Mouse (Mus musculus): ENCODE results near the gene Xrcc6. TPM values are rescaled to one million over a fixed set of nuclear protein-coding genes. Genes with fewer than 3 reads are reported as not detected.

Gene Xrcc6
- polyA plus RNA-seq, 1 experiment: 13.3 TPM

DNA sequence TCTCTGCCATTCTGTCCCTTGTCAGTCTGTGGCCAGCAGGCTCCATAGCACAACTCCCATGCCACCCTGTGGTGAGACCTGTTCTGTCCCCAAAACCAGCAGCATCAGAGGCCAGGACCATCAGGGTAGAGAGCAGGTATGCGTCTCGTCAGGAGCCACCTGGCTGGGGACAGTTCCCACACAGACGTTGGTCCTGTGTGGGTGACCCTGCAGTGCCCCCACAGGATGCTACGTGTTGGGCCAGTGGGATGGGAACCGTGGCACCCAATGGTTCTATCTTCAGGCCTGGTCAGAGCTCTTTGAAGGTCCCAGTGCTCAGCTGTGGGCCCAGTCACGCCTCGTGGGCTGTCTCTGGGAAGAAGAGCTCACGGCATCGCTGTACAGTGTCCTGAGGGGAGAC lies 36.5 kb upstream of the Xrcc6 start:
- 89% methylated on average over 9 of the region's 9 CpGs for WGBS
- DNase-seq: no peak
- Histone ChIP-seq H3K4me3 (replicated peaks; ENCODE audit: extremely low read depth, low read depth, low read length) (no peak overlapping the region), H3K4me1 (ENCODE audit: control insufficient read depth, insufficient read depth, low read length) (no peaks in the 10 kb centered on the region)
- no peak for TF ChIP-seq POLR2A (IDR thresholded peaks at IDR 0.05; ENCODE audit: borderline replicate concordance, extremely low read depth, low read depth, low read length)
- no peak for TF ChIP-seq CTCF (IDR thresholded peaks at IDR 0.05; ENCODE audit: insufficient read depth, low read length)

DNA sequence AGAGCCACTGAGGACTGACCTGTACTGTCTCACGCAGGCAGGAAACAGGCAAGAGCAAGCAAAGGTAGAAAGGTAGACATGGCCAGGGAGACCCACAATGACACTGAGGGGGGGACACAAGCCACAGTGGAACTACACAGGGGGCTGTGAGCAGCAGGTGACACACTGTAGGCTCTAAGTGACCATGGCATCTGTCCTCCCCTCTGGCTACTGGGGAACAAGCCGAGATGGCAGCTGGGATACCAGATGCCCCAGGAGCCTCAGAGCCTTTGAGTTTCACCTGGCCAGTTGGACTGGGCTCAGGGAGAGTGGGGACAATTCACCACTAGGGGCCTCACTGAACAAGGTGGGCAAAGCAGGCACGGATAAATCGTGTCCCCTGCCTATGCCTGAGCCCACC lies 35.3 kb upstream of the Xrcc6 start:
- 87% methylated on average over 4 of the region's 4 CpGs for WGBS
- DNase-seq: no peak
- Histone ChIP-seq H3K4me3 (replicated peaks; ENCODE audit: extremely low read depth, low read depth, low read length) (no peak overlapping the region), H3K4me1 (ENCODE audit: control insufficient read depth, insufficient read depth, low read length) (no peaks in the 10 kb centered on the region)
- TF ChIP-seq CTCF (IDR thresholded peaks at IDR 0.05; ENCODE audit: insufficient read depth, low read length): no peak
- TF ChIP-seq POLR2A (IDR thresholded peaks at IDR 0.05; ENCODE audit: borderline replicate concordance, extremely low read depth, low read depth, low read length): no peak

DNA sequence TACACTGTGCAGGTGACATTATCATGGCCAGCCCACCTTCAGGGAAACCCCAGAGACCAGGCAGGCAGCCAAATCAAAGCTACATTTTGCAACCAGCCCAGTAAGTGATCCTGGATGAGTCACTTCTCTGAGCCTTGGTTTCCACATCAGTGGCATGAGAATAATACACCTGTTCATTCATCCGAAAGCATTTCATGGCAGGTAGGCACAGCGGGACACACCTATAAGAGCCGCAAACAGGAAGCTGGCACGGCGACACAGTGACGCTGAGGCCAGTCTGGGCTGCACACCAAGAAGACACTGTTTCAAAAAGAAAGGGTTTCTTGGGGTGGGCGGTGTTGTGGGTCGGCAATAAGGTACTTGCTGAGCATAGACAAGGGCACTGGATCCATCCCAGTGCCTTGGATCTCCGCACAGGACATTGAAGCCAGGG lies 33.5 kb upstream of the Xrcc6 start:
- H3K4me1 ChIP-seq (ENCODE audit: control insufficient read depth, insufficient read depth, low read length): no peaks in the 10 kb centered on the region
- 80% methylated on average over 9 of the region's 9 CpGs for WGBS
- no peak overlapping the region for H3K4me3 ChIP-seq (replicated peaks; ENCODE audit: extremely low read depth, low read depth, low read length)
- no peak for TF ChIP-seq CTCF (IDR thresholded peaks at IDR 0.05; ENCODE audit: insufficient read depth, low read length)
- no peak for TF ChIP-seq POLR2A (IDR thresholded peaks at IDR 0.05; ENCODE audit: borderline replicate concordance, extremely low read depth, low read depth, low read length)
- DNase-seq: no peak

DNA sequence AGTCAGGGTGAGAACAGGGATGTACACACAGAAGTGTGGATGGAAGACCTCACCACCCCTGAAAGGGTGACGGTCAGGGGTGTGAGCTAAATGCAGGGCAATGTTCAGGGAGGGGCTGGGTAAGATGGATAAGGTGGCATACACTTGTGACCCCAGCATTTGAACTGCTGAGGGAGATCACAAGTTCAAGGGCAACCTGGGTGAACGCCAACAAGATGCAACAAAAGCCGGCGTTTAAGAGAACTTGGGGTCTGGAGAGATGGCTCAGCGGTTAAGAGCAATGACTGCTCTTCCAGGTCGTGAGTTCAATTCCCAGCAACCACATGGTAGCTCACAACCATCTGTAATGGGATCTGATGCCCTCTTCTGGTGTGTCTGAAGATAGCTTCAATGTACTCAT lies 32.9 kb upstream of the Xrcc6 start:
- no peak for DNase-seq
- TF ChIP-seq CTCF (IDR thresholded peaks at IDR 0.05; ENCODE audit: insufficient read depth, low read length) (no peak), POLR2A (IDR thresholded peaks at IDR 0.05; ENCODE audit: borderline replicate concordance, extremely low read depth, low read depth, low read length) (no peak)
- no peak overlapping the region for H3K4me3 ChIP-seq (replicated peaks; ENCODE audit: extremely low read depth, low read depth, low read length)
- 87% methylated on average over 6 of the region's 6 CpGs for WGBS
- H3K4me1 ChIP-seq (ENCODE audit: control insufficient read depth, insufficient read depth, low read length): no peaks in the 10 kb centered on the region

DNA sequence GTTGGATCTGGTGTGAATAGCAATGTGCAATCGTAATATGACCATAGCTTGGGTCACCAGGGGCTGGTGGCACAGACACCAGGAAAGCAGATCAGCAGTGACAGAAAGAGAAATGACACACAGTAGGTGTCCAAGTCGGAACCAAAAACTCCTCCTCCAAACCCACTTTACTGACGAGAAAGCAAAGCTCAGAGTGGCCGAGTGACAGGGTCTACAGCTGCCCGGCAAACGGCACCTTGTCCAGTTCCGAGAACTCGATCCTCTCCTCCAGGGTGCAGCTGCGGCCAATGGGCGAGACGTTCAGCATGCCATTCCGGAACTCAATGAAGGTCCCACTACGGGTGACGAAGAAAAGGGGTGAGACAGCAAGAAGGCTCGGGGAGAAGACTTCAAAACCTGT lies 32.2 kb upstream of the Xrcc6 start:
- no peak for DNase-seq
- TF ChIP-seq POLR2A (IDR thresholded peaks at IDR 0.05; ENCODE audit: borderline replicate concordance, extremely low read depth, low read depth, low read length): no peak
- TF ChIP-seq CTCF (IDR thresholded peaks at IDR 0.05; ENCODE audit: insufficient read depth, low read length): no peak
- no peaks in the 10 kb centered on the region for H3K4me1 ChIP-seq (ENCODE audit: control insufficient read depth, insufficient read depth, low read length)
- 94% methylated on average over 15 of the region's 15 CpGs for WGBS
- no peak overlapping the region for H3K4me3 ChIP-seq (replicated peaks; ENCODE audit: extremely low read depth, low read depth, low read length)

DNA sequence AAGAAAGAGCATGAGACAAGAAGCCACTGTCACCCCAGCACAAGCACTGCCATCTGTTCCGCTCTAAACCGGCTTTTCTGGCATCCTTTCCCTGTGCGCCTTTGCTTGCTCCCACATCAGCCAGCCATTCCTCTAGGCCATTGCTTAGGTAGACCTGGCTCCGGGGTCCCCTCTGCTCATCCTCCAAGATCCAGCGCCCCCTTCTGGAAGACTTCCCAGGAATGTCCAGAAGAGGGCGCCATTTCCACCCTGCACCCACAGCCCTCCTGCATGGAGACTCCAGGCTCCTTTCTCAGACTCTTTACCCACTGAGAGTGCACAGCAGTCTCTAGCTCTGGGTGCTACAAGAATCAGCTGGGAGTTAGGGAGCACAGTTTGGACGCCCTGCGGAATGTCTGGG lies 31.2 kb upstream of the Xrcc6 start:
- 63% methylated on average over 8 of the region's 8 CpGs for WGBS
- DNase-seq: peak; percentile 31
- Histone ChIP-seq H3K4me3 (replicated peaks; ENCODE audit: extremely low read depth, low read depth, low read length) (no peak overlapping the region), H3K4me1 (ENCODE audit: control insufficient read depth, insufficient read depth, low read length) (no peaks in the 10 kb centered on the region)
- TF ChIP-seq CTCF (IDR thresholded peaks at IDR 0.05; ENCODE audit: insufficient read depth, low read length): peak; percentile 60
- TF ChIP-seq POLR2A (IDR thresholded peaks at IDR 0.05; ENCODE audit: borderline replicate concordance, extremely low read depth, low read depth, low read length): no peak

DNA sequence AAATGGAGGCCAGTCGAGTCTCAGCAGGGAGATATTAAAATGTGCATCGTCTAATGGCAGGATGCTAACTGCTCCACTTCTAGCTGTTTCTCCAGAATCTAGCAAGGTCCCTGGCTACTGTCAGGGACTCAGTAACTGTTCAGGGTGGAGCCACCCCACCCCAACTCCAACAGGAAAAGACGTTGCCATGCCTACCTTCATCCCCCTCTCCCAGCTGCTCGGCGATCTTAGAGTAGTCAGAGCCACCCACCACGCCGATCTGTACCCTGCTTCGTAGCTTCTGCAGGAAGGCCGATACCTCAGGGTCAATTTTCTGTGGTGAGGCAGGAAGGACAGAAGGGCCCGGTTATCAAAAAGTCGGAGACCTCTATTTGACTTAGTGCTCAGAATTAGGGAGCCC lies 30.0 kb upstream of the Xrcc6 start:
- TF ChIP-seq POLR2A (IDR thresholded peaks at IDR 0.05; ENCODE audit: borderline replicate concordance, extremely low read depth, low read depth, low read length) (no peak), CTCF (IDR thresholded peaks at IDR 0.05; ENCODE audit: insufficient read depth, low read length) (no peak)
- Histone ChIP-seq H3K4me1 (ENCODE audit: control insufficient read depth, insufficient read depth, low read length) (no peaks in the 10 kb centered on the region), H3K4me3 (replicated peaks; ENCODE audit: extremely low read depth, low read depth, low read length) (no peak overlapping the region)
- 87% methylated on average over 11 of the region's 11 CpGs for WGBS
- no peak for DNase-seq

DNA sequence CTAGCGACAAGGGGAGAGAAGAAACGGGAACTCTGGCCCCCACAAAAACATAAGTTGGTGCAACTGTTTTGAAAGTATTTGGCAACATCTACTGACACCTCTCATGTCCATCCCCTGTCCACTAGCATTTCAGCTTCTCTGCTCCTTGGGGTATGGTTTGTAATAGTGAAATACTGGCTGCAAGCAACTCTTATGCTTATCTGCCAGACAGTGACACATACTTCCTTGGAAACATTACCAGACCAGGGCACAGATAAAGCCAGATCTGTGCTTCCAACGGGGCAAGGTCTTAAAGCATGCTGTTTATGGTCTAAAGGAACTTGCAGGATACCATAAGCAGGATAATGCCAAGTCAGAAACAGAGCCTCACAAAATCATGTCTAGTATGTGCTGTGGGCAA lies 28.7 kb upstream of the Xrcc6 start:
- H3K4me3 ChIP-seq (replicated peaks; ENCODE audit: extremely low read depth, low read depth, low read length): no peak overlapping the region
- no peaks in the 10 kb centered on the region for H3K4me1 ChIP-seq (ENCODE audit: control insufficient read depth, insufficient read depth, low read length)
- WGBS: 68% methylated on average over 3 of the region's 3 CpGs
- TF ChIP-seq CTCF (IDR thresholded peaks at IDR 0.05; ENCODE audit: insufficient read depth, low read length): no peak
- no peak for TF ChIP-seq POLR2A (IDR thresholded peaks at IDR 0.05; ENCODE audit: borderline replicate concordance, extremely low read depth, low read depth, low read length)
- DNase-seq: no peak

DNA sequence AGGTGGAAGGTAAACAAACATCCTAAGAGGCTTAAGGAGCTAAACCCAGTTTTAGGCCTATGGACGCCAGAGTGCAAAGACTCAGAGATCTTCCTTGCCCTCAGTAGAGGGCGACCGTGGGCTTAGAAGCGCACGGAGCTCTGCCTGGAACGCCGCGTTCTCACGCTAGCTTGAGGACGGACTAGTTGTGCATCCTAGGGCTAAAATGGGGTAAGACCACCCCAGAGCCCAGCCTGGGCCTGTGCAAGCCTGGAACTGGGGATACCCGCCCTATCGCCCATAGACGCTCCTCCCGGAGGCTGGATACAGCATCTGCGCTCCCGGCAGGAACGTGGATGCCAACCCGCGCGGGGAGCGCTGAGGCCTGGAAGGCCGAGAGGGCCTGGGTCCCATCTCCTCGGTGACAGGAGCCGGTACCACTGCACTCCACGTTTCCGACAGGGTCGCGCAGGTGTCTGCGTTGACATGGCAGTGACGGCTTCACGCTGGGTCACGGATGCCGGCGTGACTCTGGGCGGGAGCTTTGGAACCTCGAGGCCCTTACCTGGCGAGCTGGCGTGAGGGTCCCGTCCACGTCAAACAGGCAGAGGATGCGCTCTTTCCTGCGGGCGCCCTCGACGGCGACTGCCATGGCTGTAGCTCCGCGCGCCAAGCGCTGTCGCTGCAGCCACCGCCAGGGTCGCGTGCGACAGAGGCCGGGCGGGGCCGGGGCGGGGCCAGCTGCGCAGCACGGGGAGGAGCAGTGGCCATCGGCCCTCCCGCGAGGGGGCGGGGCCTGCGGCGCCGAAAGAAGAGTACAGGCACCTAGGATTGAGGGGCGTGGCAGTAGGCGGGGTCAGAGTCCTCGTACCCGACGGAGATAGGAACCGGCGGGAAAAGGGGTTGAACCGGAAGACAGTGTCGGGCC lies 27.2 kb upstream of the Xrcc6 start, which contains the start of gene Pmm1:
TSS of gene Pmm1 (minus strand) at position 760 of the 907 bp plus-strand sequence.
- WGBS: under 1% methylated on average over 77 of the region's 77 CpGs

DNA sequence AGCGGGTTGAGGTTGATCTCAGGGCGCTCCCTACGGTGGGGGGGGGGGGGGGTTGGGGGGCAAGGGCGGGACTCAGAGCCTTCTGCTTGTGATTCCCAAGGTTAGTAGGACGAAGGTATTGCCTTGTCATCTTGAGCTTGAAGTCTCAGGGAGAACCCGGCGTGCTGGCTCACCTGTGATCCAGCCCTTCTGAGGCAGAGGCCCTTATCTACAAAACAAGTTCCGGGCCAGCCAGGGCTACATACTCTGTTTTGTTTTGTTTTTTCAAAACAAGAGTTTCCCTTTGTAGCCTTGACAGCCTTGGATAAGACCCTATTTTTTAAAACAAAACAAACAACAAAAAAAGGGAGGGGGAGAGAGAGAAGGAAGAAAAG lies 26.6 kb upstream of the Xrcc6 start:
- 3% methylated on average over 8 of the region's 8 CpGs for WGBS
- Histone ChIP-seq H3K4me1 (ENCODE audit: control insufficient read depth, insufficient read depth, low read length) (no peaks in the 10 kb centered on the region), H3K4me3 (replicated peaks; ENCODE audit: extremely low read depth, low read depth, low read length) (peak overlapping the region; percentile 55)
- TF ChIP-seq CTCF (IDR thresholded peaks at IDR 0.05; ENCODE audit: insufficient read depth, low read length) (no peak), POLR2A (IDR thresholded peaks at IDR 0.05; ENCODE audit: borderline replicate concordance, extremely low read depth, low read depth, low read length) (no peak)
- DNase-seq: no peak

More for the DNA sequence above, 27.2 kb upstream of the Xrcc6 start, which contains the start of gene Pmm1:
- Histone ChIP-seq H3K4me1 (ENCODE audit: control insufficient read depth, insufficient read depth, low read length) (no peaks in the 10 kb centered on the region), H3K4me3 (replicated peaks; ENCODE audit: extremely low read depth, low read depth, low read length) (peak within 1 kb of the TSS; percentile 65)
- peak; percentile 44; the same call in 1 of the 2 replicates for TF ChIP-seq POLR2A (IDR thresholded peaks at IDR 0.05; ENCODE audit: borderline replicate concordance, extremely low read depth, low read depth, low read length)
- TF ChIP-seq CTCF (IDR thresholded peaks at IDR 0.05; ENCODE audit: insufficient read depth, low read length): peak; percentile 85
- peak; percentile 98 for DNase-seq
